Mouse (Mus musculus): ENCODE data around the gene Cyp2j13. TPM values are rescaled to one million over a fixed set of nuclear protein-coding genes. Genes with fewer than 3 reads are reported as not detected.
"Not testable (repeated sequence)": the region's sequence is repeated elsewhere in the genome, so short reads cannot be mapped to it uniquely, and the experiment has no call there.

Gene Cyp2j13
- not detected for polyA plus RNA-seq (2012; fragmentation: generic; extraction: Trizol)
- long read RNA-seq, experiment 1 = 0 reads
- long read RNA-seq, experiment 2 = 0 reads

GRCm38 (mm10) chr4:96077261-96078125 is at the start of gene Cyp2j13:
Gene Cyp2j13 (minus strand): TSS chr4:96077546.
- TF ChIP-seq MYOD1 (IDR thresholded peaks at IDR 0.05; ENCODE audit: control insufficient read depth, insufficient read length, low read depth) = no peak
- TF ChIP-seq MYOG (IDR thresholded peaks at IDR 0.05; ENCODE audit: control insufficient read depth, extremely low read depth, insufficient read length) = no peak
- no peak for TF ChIP-seq CEBPB (IDR thresholded peaks at IDR 0.05; ENCODE audit: low read depth)
- no peak for TF ChIP-seq FOSL1 (IDR thresholded peaks at IDR 0.05; ENCODE audit: insufficient read depth, low read length, poor library complexity, severe bottlenecking)
- TF ChIP-seq USF1 (IDR thresholded peaks at IDR 0.05; ENCODE audit: low read depth) = no peak
- no peak for TF ChIP-seq CTCF (IDR thresholded peaks at IDR 0.05; ENCODE audit: control insufficient read depth, insufficient read depth, insufficient read length)
- no peak for TF ChIP-seq MAX (IDR thresholded peaks at IDR 0.05)
- H3K27me3 ChIP-seq (ENCODE audit: control insufficient read depth, insufficient read depth, insufficient read length) = no peaks in the 10 kb centered on the region
- no peak within 1 kb of the TSS for H3K4me3 ChIP-seq (ENCODE audit: insufficient read depth, poor library complexity, severe bottlenecking)
- no peak within 1 kb of the TSS for H3ac ChIP-seq (ENCODE audit: control insufficient read depth, insufficient read length, low read depth)
- no peaks in the 10 kb centered on the region for H3K79me2 ChIP-seq (ENCODE audit: control insufficient read depth, insufficient read depth)
- no peaks in the 10 kb centered on the region for H3K36me3 ChIP-seq (ENCODE audit: control insufficient read depth, insufficient read depth)
- no peaks in the 10 kb centered on the region for H3K79me3 ChIP-seq (ENCODE audit: low read depth)

GRCm38 (mm10) chr4:96096841-96097240 is 19.5 kb upstream of the Cyp2j13 start:
- no peaks in the 10 kb centered on the region for H3K79me2 ChIP-seq (ENCODE audit: control insufficient read depth, insufficient read depth)
- no peaks in the 10 kb centered on the region for H3K36me3 ChIP-seq (ENCODE audit: control insufficient read depth, insufficient read depth)
- H3K27me3 ChIP-seq (ENCODE audit: control insufficient read depth, insufficient read depth, insufficient read length) = no peaks in the 10 kb centered on the region
- H3ac ChIP-seq (ENCODE audit: control insufficient read depth, insufficient read length, low read depth) = no peak overlapping the region
- TF ChIP-seq MAX (IDR thresholded peaks at IDR 0.05) = no peak
- TF ChIP-seq USF1 (IDR thresholded peaks at IDR 0.05; ENCODE audit: low read depth) = no peak
- TF ChIP-seq CTCF (IDR thresholded peaks at IDR 0.05; ENCODE audit: control insufficient read depth, insufficient read depth, insufficient read length) = no peak
- TF ChIP-seq MYOD1 (IDR thresholded peaks at IDR 0.05; ENCODE audit: control insufficient read depth, insufficient read length, low read depth) = no peak
- TF ChIP-seq FOSL1 (IDR thresholded peaks at IDR 0.05; ENCODE audit: insufficient read depth, low read length, poor library complexity, severe bottlenecking) = no peak
- TF ChIP-seq MYOG (IDR thresholded peaks at IDR 0.05; ENCODE audit: control insufficient read depth, extremely low read depth, insufficient read length) = no peak
- TF ChIP-seq CEBPB (IDR thresholded peaks at IDR 0.05; ENCODE audit: low read depth) = no peak
- H3K79me3 ChIP-seq (ENCODE audit: low read depth) = no peaks in the 10 kb centered on the region
- H3K4me3 ChIP-seq (ENCODE audit: insufficient read depth, poor library complexity, severe bottlenecking) = no peak overlapping the region

- H3K79me2 ChIP-seq (ENCODE audit: control insufficient read depth, insufficient read depth) = no peaks in the 10 kb centered on the region
- no peaks in the 10 kb centered on the region for H3K36me3 ChIP-seq (ENCODE audit: control insufficient read depth, insufficient read depth)
- no peaks in the 10 kb centered on the region for H3K27me3 ChIP-seq (ENCODE audit: control insufficient read depth, insufficient read depth, insufficient read length)
- no peak for TF ChIP-seq MYOD1 (IDR thresholded peaks at IDR 0.05; ENCODE audit: control insufficient read depth, insufficient read length, low read depth)
- TF ChIP-seq MAX (IDR thresholded peaks at IDR 0.05) = no peak
- TF ChIP-seq USF1 (IDR thresholded peaks at IDR 0.05; ENCODE audit: low read depth) = no peak
- TF ChIP-seq FOSL1 (IDR thresholded peaks at IDR 0.05; ENCODE audit: insufficient read depth, low read length, poor library complexity, severe bottlenecking) = no peak
- no peak for TF ChIP-seq CTCF (IDR thresholded peaks at IDR 0.05; ENCODE audit: control insufficient read depth, insufficient read depth, insufficient read length)
- no peak for TF ChIP-seq MYOG (IDR thresholded peaks at IDR 0.05; ENCODE audit: control insufficient read depth, extremely low read depth, insufficient read length)
- no peak for TF ChIP-seq CEBPB (IDR thresholded peaks at IDR 0.05; ENCODE audit: low read depth)
- no peak overlapping the region for H3ac ChIP-seq (ENCODE audit: control insufficient read depth, insufficient read length, low read depth)
- no peaks in the 10 kb centered on the region for H3K79me3 ChIP-seq (ENCODE audit: low read depth)
- no peak overlapping the region for H3K4me3 ChIP-seq (ENCODE audit: insufficient read depth, poor library complexity, severe bottlenecking)
These were observed 14.5 kb upstream of the Cyp2j13 start for GRCm38 (mm10) chr4:96091869-96092268.

GRCm38 (mm10) chr4:96089356-96090048 is 12.2 kb upstream of the Cyp2j13 start:
- H3K36me3 ChIP-seq (ENCODE audit: control insufficient read depth, insufficient read depth); H3ac ChIP-seq (ENCODE audit: control insufficient read depth, insufficient read length, low read depth); H3K4me3 ChIP-seq (ENCODE audit: insufficient read depth, poor library complexity, severe bottlenecking); H3K27me3 ChIP-seq (ENCODE audit: control insufficient read depth, insufficient read depth, insufficient read length); H3K79me3 ChIP-seq (ENCODE audit: low read depth); H3K79me2 ChIP-seq (ENCODE audit: control insufficient read depth, insufficient read depth): not testable (repeated sequence)

GRCm38 (mm10) chr4:96078308-96078707 is 962 bp upstream of the Cyp2j13 start:
- H3K79me2 ChIP-seq (ENCODE audit: control insufficient read depth, insufficient read depth) = no peaks in the 10 kb centered on the region
- no peaks in the 10 kb centered on the region for H3K79me3 ChIP-seq (ENCODE audit: low read depth)
- H3K36me3 ChIP-seq (ENCODE audit: control insufficient read depth, insufficient read depth) = no peaks in the 10 kb centered on the region
- no peaks in the 10 kb centered on the region for H3K27me3 ChIP-seq (ENCODE audit: control insufficient read depth, insufficient read depth, insufficient read length)
- H3K4me3 ChIP-seq (ENCODE audit: insufficient read depth, poor library complexity, severe bottlenecking) = no peak overlapping the region
- TF ChIP-seq MYOG (IDR thresholded peaks at IDR 0.05; ENCODE audit: control insufficient read depth, extremely low read depth, insufficient read length) (no peak), MYOD1 (IDR thresholded peaks at IDR 0.05; ENCODE audit: control insufficient read depth, insufficient read length, low read depth) (no peak), MAX (IDR thresholded peaks at IDR 0.05) (no peak), CTCF (IDR thresholded peaks at IDR 0.05; ENCODE audit: control insufficient read depth, insufficient read depth, insufficient read length) (no peak), FOSL1 (IDR thresholded peaks at IDR 0.05; ENCODE audit: insufficient read depth, low read length, poor library complexity, severe bottlenecking) (no peak), USF1 (IDR thresholded peaks at IDR 0.05; ENCODE audit: low read depth) (no peak), CEBPB (IDR thresholded peaks at IDR 0.05; ENCODE audit: low read depth) (no peak)
- H3ac ChIP-seq (ENCODE audit: control insufficient read depth, insufficient read length, low read depth) = no peak overlapping the region

Data from C2C12 (cell line).